8 mouse cellular contexts compared by ENCODE assay signal in genomic region chr6:112091125-112091763, GRCm38 (mm10).
DNase-seq lines count a peak whose midpoint lies in the region; ATAC-seq and TF ChIP-seq lines count a peak whose summit lies in the region.

No protein-coding gene starts in this region.

- H3K27me3 ChIP-seq in embryonic facial prominence, embryonic 14.5 days (replicated peaks; ENCODE audit: control insufficient read depth, insufficient read depth, low read length), result no peaks in the 10 kb centered on the region
- no peaks in the 10 kb centered on the region for H3K27me3 ChIP-seq in hindbrain, postnatal 0 days (ENCODE audit: insufficient read depth, low read length)
- no peaks in the 10 kb centered on the region for H3K27me3 ChIP-seq in midbrain, embryonic 14.5 days (ENCODE audit: control insufficient read depth, insufficient read depth, low read length)

- H3K27ac ChIP-seq in embryonic facial prominence, embryonic 14.5 days (replicated peaks; ENCODE audit: low read depth, low read length), result no peak overlapping the region
- H3K27ac ChIP-seq in hindbrain, postnatal 0 days, result no peak overlapping the region
- no peak overlapping the region for H3K27ac ChIP-seq in midbrain, embryonic 14.5 days (replicated peaks; ENCODE audit: low read depth, low read length)

- no peaks in the 10 kb centered on the region for H3K4me1 ChIP-seq in embryonic facial prominence, embryonic 14.5 days (ENCODE audit: control insufficient read depth, insufficient read depth, low read length)
- H3K4me1 ChIP-seq in hindbrain, postnatal 0 days (ENCODE audit: insufficient read depth, low read length), result no peaks in the 10 kb centered on the region
- H3K4me1 ChIP-seq in midbrain, embryonic 14.5 days (ENCODE audit: control insufficient read depth, insufficient read depth, low read length), result no peaks in the 10 kb centered on the region

- H3K9ac ChIP-seq in embryonic facial prominence, embryonic 14.5 days (ENCODE audit: low read depth, low read length), result no peak overlapping the region
- H3K9ac ChIP-seq in hindbrain, postnatal 0 days (replicated peaks; ENCODE audit: low read length), result no peak overlapping the region
- H3K9ac ChIP-seq in midbrain, embryonic 14.5 days (replicated peaks; ENCODE audit: low read length), result no peak overlapping the region

- no peak overlapping the region for H3K4me3 ChIP-seq in embryonic facial prominence, embryonic 14.5 days (ENCODE audit: low read depth, low read length)
- no peak overlapping the region for H3K4me3 ChIP-seq in hindbrain, postnatal 0 days (ENCODE audit: low read length)
- no peak overlapping the region for H3K4me3 ChIP-seq in midbrain, embryonic 14.5 days (replicated peaks; ENCODE audit: low read depth, low read length)

- DNase-seq in cerebellum, adult 11 months, result peak; percentile 17
- DNase-seq in adipocyte (ENCODE audit: low spot score), result peak; percentile 34
- peak; percentile 60 for DNase-seq in embryonic facial prominence, embryonic 14.5 days (ENCODE audit: low spot score)
- DNase-seq in hindbrain, postnatal 0 days (ENCODE audit: low spot score), result peak; percentile 85
- peak; percentile 69 to 72 for DNase-seq in left cerebral cortex, adult 18-20 months (ENCODE audit: low spot score in 2 of 2)
- DNase-seq in midbrain, embryonic 14.5 days, result peak; percentile 87

- 49% methylated on average over 3 of the region's 3 CpGs for WGBS in embryonic facial prominence, embryonic 14.5 days
- 51% methylated on average over 3 of the region's 3 CpGs for WGBS in hindbrain, postnatal 0 days
- WGBS in midbrain, embryonic 14.5 days, result 48% methylated on average over 3 of the region's 3 CpGs

- ATAC-seq in cerebellum, adult (ENCODE audit: insufficient number of reproducible peaks, low FRiP score, low TSS enrichment), result no peak
- peak; percentile 44; the same call in 1 of the 2 replicates for ATAC-seq in embryonic facial prominence, embryonic 14.5 days (ENCODE audit: low read depth)
- peak; percentile 68; the same call in 1 of the 2 replicates for ATAC-seq in hindbrain, postnatal 0 days
- peak; percentile 58; the same call in 1 of the 2 replicates for ATAC-seq in midbrain, embryonic 14.5 days (ENCODE audit: low FRiP score, low TSS enrichment)
- no peak for ATAC-seq in monocyte, adult 5-6 weeks (replicated peaks; ENCODE audit: insufficient number of reproducible peaks, low FRiP score, low TSS enrichment, poor library complexity, severe bottlenecking)

- no peaks in the 10 kb centered on the region for H3K9me3 ChIP-seq in embryonic facial prominence, embryonic 14.5 days (ENCODE audit: control insufficient read depth, low read length)
- no peaks in the 10 kb centered on the region for H3K9me3 ChIP-seq in hindbrain, postnatal 0 days (ENCODE audit: low read length)
- no peaks in the 10 kb centered on the region for H3K9me3 ChIP-seq in midbrain, embryonic 14.5 days (ENCODE audit: control insufficient read depth, low read length)

- peak; percentile 74 for TF ChIP-seq CTCF in hindbrain, postnatal 0 days (IDR thresholded peaks at IDR 0.05; ENCODE audit: low read depth)

- no peaks in the 10 kb centered on the region for H3K36me3 ChIP-seq in embryonic facial prominence, embryonic 14.5 days (ENCODE audit: control insufficient read depth, insufficient read depth, low read length)
- H3K36me3 ChIP-seq in hindbrain, postnatal 0 days (ENCODE audit: insufficient read depth, low read length), result no peaks in the 10 kb centered on the region
- H3K36me3 ChIP-seq in midbrain, embryonic 14.5 days (ENCODE audit: control insufficient read depth, insufficient read depth, low read length), result no peaks in the 10 kb centered on the region

- no peak overlapping the region for H3K4me2 ChIP-seq in embryonic facial prominence, embryonic 14.5 days (ENCODE audit: low read depth, low read length)
- H3K4me2 ChIP-seq in hindbrain, postnatal 0 days (ENCODE audit: low read depth, low read length), result no peak overlapping the region
- no peak overlapping the region for H3K4me2 ChIP-seq in midbrain, embryonic 14.5 days (ENCODE audit: low read length)

Comparison
In these comparisons a context has a peak if more than half of its experiments do, and no peak if none do; other contexts are left out.
1. DNase-seq: peak in every context shown above with its lines; median percentile 87 in midbrain, embryonic 14.5 days; 85 in hindbrain, postnatal 0 days; 70 in left cerebral cortex, adult 18-20 months; 60 in embryonic facial prominence, embryonic 14.5 days; 34 in adipocyte; 17 in cerebellum, adult 11 months.
2. ATAC-seq: peak in embryonic facial prominence, embryonic 14.5 days (single experiment), hindbrain, postnatal 0 days (single experiment) and midbrain, embryonic 14.5 days (single experiment); none in cerebellum, adult (single experiment) and monocyte, adult 5-6 weeks (single experiment).